Mouse (Mus musculus) thymus, postnatal 0 days (tissue): ENCODE measurements at regions not wholly inside any gene's neighbourhood (a gene's known extent, or its start where the extent isn't known, plus 50 kb on each side); places are given as distances from the start of the nearest gene placed in this dataset.

ENCODE experiments used
- DNase-seq: peaks from one replicate; pipeline ENCODE4 v3.0.0-alpha.2; 2015; ENCODE audit warnings: low spot score

DNA sequence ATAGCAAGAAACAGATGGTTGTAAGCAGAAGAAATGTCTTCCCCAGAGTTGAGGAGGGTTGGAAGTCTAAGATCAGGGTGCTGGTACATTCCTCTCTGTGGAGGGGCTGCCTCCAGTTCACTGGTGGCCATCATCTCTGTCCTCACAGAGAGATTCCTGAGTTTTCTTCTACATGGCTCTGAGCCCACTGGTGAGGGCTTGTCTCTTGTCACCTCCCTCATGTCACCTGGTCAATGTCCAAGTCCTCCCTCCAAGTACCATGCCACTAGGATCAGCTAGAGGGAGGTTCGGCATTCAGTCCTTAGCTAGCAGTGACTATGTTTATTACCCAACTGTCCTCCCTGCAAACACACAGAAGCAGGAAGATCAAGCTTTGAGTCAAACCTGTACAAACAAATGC, 258.3 kb downstream of the Tgfb2 start:
- no peak for DNase-seq

DNA sequence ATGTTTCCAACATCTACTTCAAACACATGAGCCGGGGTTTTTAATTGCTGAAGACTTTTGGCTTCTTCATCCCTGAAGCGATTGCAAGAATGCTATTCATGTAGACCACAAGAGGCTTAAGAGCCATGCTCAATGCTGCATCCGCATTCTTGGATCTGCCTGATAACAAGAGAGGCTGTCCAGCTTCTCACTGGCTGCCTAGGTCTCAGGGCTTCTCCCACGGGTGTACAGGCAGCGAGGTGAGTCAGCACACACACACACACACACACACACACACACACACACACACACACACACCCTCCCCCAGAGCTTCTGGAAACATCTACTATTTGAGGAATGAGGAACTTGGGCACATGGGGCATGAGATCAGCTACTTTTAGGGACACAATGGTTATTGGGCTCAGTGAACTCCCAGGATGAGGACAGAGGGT, 261.1 kb downstream of the Tgfb2 start:
- DNase-seq, result no peak

DNA sequence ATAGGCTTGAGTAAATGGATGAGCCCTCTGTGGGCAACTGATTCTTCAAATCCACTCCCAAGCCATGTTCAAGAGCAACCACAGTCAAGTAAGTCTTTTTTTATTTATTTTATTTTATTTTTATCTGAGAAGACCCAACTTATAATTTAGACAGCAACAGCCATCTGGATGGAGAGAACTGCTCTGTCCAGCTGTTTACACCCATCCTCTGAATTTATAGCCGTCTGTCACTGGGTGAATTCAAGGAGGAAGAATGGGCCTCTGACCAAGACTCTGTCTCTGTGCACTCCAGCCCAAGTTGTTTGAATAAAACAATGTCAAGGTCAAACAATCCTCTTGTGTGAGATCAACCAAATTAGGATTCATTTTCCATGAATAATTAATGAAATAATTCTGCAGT, 263.6 kb downstream of the Tgfb2 start:
- no peak for DNase-seq

DNA sequence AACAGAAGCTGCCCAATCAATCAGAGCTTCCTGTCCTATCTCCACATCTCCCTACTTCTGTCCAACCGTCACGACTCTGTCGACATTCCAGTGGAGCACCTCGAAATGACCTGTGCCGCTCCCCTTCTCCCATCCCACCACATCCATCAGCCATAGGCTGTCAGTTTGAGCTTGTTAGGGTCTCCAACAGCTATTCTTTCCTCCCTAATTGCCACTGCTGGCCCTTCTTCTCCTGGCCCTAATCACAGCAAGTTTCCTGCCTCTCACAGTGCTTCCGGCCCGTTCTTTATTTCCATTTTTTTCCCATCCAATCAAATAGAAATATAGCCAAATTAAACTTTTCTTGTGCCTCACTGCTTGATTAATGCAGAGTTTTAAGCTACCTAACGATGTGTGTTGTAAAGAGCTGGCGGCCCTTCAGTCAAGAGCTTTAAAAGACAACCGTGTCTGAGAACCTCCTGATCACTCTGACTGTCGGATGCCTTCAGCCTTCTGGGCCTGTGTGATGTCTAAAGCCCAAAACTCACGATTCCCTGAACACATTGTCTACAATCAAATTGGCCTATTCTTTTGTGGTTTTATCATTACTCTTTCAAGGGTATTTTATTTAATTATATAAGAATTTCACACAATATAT, 270.3 kb downstream of the Tgfb2 start:
- DNase-seq, result no peak

DNA sequence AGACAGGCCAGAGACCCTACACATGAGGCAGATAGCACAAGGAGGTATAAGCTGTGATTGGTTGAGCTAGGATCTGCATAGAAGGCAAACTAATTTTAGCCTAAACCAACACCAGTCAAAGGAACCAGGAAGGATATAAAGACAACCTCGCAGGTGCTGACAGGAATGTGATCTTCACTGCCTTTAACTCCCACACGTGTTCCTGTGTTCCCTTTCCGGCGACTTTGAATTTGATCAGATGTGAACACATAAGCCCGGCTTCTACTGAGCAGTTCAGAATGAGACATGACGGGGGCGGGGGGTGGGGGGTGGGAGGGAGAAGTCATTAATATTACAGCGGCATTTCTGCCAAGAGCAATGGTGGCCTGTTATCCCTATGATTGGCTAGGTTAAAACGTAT, 271.0 kb downstream of the Tgfb2 start:
- no peak for DNase-seq

DNA sequence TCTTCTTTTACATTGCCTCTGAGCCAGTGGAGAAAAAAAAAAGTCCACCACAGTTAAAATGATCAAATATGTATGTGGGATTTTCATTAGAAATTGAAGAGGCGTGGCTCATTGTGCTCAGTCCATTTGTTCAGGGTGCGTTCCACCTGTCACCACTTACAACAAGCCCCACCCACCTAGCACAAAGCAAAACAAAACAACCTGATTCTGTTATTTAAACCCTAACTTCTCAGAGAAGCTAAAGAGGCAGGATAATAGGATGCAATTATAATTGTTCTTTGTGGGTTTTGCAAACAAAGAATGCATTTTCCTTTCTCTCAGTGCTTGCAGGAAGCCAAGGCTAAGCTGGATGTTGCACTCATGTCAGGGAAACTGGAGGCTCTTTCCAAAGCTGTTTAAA, 271.8 kb downstream of the Tgfb2 start:
- no peak for DNase-seq

DNA sequence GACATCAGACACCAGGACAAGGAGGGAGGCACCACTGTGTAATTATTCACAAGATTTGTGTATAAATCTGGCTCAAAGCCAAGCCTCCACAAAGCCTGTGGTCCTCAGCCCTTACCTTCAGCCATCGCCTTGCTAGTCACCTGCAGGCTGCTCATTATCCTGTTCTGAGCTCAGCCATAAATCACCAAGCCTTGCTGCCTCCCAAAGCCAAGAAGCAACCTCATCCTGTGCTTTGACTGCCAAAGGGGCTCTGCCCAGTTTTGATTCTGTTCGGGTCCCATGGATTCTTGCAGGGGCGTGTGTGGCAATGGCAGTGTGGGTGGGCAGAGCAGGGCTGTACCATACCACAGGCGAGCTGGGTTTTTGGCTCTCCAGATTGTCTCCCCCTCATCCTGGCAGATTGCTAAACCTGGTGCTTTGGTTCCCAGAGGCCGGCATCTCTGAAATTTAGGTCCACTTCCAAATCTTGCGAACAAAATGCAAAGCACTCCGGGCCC, 272.6 kb downstream of the Tgfb2 start:
- no peak for DNase-seq

DNA sequence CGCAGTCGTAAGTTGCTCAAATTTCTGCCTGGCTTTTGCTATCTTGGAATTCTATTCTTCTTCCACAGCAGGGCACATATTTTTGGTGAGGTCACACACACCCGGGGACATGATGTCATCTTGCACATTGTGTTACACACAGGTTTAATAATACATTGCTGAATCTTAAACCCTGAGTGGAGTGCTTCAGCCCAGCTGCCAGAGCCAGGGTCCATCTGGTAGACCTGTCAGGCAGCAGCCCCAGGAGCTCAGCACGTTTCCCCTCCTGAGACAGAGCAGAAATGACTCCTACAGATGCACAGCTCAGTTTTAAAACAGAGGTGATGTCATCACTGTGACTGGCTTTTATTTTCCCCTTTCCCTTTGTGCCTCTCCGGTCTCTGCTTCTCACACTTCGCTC, 280.4 kb downstream of the Tgfb2 start:
- DNase-seq, result no peak

DNA sequence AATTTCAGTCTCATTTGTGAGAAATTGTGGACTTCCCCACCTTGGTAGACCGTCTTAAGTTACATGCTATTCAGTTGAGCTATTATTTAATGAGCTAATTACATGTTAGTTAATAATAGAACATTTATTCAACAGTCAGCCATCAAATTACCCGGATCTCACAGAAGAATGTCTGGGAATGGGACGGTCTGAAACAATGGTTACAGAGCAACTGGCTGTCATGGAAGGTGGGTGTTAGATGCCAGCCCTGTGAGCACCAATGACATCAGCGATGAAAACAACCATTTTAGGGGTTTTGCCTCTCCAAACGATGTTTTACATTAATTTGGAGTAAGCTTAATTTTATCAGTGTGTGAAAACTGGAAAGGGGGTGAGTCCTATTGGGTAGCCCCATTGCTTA, 281.7 kb downstream of the Tgfb2 start:
- DNase-seq, result no peak

DNA sequence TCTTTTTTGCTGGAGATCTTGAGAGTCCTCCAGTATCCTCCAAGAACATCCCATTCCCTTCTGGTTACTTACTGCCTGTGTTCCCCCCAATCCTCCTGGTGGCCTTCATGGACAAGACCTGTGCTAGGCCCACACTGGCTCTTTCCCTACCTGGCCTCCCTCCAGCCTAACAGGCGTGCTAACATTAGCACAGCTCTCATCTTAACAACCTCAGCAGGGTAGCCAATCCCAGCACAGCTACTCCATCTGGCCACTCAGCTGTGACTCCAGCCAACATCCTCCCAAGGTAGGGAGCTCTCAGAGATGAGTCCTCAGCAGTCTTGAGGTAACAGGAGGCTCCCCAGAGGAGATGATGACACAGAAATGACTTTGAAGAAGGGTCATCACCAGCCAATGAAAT, 288.7 kb downstream of the Tgfb2 start:
- DNase-seq, result no peak

DNA sequence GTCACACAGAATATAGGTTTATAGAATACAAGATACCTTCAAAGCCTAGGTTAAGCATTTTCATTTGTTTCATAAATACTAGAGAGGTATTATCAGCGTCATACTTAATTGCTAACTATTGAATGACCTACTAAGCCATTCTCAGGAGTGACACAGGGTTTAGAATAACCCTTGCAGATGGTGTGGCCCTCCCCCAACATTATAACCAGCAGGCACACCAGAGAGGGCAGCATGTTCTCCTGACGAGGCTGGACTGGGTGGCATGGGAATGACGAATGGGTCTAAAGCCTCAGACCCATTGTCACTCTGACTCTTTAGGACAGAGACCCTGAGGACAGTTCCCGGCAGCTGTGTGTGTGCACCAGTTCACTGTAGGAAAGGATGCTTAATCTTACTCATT, 290.5 kb downstream of the Tgfb2 start:
- DNase-seq, result no peak

DNA sequence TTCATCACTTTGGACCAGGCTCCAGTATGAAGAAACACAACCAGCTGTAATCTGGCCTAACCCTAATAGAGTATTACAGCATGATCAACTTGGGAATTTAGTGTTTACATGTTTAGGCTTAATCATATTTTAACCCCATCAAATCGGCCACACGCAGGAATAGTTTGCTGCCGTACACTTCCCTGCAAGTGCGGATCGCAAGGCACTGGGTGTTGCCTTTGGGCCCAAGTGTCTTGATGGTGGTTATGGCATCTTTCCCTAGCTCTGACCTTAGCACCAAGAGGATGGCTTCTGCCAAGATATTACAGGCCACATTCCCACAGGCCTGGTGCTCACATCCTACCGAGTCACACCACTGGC, 291.9 kb downstream of the Tgfb2 start:
- DNase-seq, result no peak

DNA sequence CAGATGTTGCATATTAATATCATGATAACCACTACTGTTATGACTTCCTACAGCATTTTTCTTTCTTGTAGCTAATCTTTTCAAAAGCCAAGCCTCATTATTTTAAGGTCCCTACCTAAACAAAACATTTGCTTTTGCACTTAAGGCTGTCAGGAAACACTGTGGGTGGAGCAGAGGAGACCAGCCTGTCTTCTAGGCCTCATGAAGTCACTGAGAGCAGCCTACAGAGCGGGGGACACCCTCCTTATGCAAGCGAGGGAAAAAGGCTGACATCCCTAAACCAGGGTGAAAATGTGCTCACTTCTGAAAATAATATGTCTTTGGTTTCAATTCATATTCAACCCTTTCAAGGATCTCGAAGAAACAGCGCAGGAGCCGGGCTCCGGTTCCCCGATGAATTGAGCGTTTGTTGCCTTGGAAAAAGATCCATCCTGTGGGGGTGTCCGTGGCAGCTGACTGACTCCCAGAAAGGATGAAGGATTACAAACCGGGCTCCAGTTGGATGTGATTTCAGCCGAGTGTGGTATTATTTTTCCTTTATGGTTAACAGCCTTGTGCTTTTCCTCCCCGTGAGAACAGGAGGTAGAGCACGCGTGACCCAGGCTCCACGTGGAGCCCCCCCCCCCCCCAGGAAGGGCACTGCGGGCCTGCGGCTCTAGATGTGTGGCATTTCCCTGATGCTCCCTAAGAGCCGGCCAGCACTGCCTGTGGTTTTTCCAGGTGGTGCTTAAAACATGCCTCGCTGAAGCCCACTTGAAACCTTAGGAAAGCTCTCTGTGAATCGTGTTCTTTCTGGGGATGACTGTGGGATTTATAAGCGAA, 292.5 kb downstream of the Tgfb2 start:
- no peak for DNase-seq

DNA sequence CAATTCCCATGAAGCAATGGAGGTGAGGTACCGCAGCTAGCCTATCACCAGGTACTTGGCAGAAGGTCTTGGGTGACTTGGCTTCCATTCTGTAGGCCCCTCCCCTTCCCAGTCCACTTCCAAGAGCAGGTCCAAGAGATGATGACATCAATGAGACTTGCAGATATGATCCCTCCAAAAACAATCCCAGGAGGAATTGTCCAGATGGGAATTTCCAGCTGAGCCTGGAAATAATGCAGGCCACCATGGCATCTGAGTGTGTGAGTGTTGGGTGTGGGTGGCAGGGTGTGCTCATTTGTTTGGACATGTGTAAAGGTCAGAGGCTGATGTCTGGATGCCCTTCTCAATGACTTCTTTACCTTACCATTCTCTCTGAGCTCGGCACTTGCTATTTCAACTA, 293.5 kb downstream of the Tgfb2 start:
- no peak for DNase-seq

DNA sequence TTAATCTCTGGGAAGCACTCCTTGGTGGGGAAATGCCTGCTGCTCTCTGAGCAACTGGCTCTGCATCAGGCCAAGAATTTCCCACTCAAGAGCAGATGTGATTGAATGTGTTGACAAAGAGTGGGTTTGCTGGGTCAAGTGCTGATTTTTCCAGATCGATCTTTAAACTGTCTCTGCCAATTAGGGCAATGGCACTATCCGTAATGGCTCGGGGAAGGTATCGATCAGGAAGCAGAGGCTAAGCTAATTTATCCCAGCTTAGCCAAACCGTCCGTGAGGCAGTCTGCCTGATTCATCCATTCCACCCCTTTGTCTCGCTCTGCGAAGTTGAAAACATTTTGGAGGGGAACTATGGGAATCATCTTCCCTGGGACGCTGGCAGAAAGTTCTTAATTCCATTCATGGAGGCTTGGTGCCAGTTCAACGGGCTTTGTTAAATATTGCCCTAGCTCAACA, 291.9 kb upstream of the Lyplal1 start:
- DNase-seq, result no peak

DNA sequence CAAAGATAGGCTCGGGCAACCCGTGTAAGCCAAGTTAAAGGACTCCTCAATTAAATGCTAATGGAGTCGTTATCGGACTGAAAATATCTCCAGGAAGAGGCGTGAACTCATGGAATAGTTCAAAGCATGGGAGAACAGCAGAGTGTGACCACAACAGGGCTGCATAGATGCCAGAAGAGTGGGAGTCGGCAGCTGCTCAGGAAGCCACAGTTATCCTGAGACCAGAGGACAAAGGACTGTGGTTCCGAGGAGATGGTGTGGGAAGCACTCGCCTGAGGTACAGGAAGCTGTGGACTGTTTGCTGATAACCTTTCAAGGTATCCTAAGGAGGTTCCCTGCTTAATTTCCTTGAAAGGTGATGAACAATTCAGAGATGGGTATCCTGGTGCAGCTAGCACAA, 290.5 kb upstream of the Lyplal1 start:
- DNase-seq, result no peak

DNA sequence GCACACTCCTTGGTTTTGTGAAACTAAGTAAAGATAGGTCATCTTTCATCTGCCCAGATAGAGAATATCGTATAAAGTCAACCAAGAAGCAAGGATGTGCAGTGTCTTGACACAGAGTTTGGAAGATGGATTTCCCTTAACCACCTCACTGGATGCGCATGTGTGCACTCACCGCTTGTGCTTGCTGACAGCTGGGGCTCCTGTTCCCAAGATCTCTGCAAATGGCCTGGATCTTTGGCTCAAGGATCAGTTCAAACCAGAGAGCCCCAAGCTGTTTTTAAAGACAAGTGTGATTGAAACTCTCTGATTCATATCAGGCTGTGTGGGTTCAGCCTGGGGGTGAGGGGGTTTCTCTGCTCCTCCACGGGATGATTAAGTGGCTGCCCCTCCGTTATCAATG, 288.6 kb upstream of the Lyplal1 start:
- DNase-seq, result no peak

DNA sequence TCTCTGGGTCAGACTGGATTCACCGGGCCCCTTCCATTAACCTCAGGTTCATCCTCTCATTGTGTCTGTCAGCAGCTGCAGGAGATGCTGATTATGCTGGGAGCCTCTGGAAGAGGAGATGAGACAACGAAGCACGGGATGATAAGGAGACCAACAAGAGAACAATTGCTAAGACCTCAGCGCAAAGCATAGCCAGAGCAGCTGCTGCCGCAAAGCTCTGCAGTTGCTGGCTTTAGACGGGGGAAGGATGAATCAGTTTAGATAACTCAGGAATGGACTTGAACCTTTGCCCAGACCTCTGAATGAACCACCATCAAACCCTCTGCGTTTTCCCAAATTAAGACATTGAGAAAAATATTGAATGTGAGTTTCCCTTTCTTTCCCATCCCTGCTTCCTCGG, 282.7 kb upstream of the Lyplal1 start:
- no peak for DNase-seq

DNA sequence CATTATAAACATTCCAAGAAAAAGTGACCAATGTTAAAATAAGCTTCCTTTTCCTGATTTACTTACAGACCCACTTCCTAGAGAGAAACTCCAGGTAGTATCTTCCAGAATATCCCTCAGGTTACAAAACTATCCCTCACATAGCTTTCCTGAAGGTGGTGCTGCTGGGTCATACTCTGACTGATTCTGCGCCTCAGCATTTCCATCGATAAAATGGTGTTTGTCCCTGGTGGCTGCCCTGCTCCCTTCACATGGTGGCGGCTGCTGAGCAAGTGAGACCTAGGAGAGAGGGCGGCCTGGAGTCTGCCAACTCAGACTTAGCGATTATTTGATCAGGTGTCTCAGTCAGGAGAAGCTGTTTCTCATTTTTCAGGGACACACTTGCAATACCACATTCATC, 275.9 kb upstream of the Lyplal1 start:
- DNase-seq, result no peak

DNA sequence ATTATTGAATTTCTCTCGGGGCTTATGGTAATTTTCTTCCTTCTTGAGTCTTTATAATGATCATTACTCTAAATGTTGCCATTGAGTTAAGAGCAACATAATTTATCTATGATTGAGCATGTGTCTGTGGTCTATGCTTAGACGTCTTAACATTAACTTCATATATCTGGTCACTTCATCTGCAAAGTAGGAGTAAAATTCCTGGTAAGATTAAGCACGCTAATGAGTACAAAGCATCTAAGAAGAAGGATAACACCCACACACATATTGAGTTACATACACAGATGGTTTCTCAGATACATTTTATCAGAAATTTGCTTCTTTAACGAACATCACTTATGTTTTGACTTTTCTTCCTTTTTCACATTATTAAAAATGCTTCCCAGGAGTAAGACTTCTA, 267.3 kb upstream of the Lyplal1 start:
- DNase-seq, result no peak

DNA sequence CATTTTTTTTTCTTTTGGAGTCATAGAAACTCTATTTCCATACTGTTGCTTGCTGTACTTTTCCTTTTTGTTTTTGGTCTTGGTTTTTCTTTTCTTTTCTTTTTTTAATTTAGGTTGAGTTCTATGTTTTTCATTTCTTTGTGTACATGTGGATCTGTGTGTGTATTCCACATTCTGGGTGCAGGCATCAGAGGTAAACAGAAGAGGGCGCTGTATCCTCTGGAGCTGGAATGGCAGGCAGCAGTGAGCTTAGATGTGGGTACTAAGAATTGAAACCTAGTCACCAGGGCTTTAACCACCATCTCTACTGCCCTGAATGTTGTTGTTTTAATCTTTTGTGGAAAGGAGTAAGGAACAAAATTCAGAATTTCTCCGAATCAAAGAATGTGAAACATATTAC, 266.3 kb upstream of the Lyplal1 start:
- DNase-seq, result no peak

DNA sequence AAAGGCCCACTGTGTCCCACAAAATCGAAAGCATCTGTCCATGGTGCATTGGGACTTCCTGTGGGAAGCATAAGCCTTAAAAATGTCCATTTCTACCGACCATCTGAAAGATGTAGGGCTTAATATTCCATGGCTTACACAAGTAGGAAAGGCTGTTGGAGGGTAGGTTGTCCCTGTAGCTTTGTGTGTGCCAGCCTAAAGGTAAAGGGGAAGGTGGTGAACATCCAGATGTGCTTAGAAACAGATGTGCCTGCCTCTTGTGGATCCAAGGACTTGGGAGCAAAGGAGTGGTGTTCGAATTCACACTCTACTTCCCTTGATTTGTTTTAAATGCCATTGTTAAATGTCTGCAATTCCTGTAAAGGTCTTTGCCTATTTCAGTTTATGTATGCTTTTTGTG, 265.9 kb upstream of the Lyplal1 start:
- DNase-seq, result no peak
